Mouse (Mus musculus): Measurements from ENCODE around the gene Esrrb.

Esrrb gene

DNA sequence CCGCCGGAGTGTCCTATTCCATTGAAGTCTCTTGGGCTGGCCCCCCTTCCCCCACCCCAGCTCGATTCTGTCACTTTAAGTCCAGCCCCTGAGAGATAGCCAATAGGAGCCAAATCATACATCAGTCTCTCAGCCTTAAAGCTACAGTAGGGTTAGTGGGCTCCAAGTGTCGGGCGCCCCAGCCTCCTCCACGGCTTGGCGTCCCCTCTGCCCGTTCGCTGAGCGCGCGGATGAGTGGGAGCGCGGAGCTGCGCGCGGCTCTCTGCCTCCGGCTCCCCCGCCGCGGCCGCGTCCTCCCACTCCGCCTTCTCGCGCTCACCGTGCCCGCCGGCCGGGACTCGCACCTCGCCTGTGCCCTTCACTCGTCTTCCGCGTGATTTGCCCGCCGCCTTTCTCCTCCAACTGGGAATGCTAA lies 60.6 kb downstream of the Esrrb start:
- no peak for DNase-seq (ENCODE audit: low spot score in 2 of 2)

DNA sequence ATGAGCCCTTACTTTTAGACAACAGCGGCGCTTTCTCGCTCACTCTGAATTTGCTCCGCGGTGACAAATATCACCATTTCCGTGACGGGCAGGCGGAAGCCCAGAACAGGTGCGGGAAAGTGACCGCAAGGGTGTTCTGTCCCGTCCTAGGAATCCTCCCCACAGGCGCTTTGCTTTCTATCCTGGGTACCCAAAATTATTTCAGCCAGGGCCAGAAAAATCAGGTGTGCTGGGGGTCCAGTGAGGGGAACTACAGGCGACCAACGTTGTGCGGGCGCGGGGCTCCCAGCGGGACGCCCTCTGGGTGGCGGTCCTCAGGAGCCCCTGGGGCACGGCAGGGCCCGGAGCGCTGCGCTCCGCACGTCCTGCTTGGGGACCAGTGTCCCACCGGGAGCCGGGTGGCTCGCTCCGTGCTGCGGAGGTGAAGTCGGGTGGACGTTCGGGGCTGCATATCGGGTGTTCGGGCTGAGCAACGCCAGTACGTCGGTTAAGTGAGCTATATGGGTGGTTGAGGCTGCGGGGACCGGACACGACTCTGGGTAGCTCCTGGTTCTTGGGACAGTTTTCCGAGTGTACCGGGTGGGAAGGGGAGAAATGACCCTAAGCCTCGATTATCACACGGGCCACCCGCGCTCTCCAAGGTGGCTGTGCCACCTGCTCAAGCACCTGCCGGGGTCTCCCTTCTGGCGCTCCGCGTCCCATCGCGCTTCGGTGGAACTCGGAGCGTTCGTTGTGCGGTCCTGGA lies 61.4 kb downstream of the Esrrb start:
- no peak for DNase-seq (ENCODE audit: low spot score in 2 of 2)

DNA sequence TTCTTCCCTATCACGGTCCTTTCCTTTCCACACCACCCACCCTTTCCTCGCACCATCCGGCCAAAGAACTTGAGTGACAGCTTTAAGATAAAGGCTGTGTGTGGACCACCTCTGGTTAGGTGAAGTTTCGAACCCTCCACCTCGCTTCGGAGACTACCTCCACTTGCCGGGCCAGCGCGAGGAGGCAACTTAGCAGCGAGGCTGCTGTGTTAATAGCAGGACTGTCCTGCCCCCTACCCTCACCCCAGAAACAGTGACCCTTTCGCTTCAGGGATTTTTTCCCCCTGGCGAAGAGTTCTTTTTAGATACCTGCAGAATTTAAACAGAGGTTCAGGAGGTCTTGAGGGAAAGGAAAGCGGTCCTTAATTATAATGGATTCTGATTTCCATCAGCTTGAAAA lies 62.2 kb downstream of the Esrrb start:
- no peak for DNase-seq (ENCODE audit: low spot score in 2 of 2)

DNA sequence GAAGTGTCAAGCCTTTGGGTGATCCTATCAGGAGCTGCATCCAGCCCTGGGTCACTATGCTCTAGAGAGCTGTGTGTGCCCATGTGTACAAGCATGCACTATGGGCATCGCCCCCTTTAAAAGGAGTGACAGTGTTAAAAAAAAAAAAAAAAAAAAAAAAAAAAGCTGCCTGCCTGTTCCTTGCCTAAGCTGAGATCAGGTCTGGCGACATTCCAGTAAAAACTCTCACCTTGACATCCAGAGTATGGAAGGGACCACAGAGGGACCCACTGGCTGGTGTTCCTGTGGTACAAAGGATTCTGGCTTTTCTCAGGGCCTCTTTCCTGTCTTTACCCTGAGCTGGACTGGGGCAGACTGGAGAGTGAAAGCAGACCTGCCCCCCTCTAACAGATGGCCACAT lies 66.7 kb downstream of the Esrrb start:
- DNase-seq (ENCODE audit: low spot score in 2 of 2): no peak

DNA sequence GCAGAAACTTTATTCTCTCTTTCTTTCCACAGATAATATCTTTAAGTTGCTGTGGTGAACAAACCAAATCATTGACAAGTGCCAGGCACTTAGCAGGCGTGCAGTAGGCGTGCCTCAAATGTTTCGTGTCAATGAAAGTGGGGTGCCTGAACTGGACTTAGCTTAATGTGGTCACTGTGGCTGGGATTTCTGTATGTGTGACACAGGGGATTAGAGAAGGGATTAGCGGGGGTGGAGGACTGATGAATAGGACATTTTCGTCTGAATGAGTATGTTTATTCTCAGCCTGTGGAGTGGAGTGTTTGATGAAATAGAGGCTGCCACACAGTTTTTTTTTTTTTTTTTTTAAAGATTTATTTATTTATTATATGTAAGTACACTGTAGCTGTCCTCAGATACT lies 70.8 kb downstream of the Esrrb start:
- DNase-seq (ENCODE audit: low spot score in 2 of 2): no peak

DNA sequence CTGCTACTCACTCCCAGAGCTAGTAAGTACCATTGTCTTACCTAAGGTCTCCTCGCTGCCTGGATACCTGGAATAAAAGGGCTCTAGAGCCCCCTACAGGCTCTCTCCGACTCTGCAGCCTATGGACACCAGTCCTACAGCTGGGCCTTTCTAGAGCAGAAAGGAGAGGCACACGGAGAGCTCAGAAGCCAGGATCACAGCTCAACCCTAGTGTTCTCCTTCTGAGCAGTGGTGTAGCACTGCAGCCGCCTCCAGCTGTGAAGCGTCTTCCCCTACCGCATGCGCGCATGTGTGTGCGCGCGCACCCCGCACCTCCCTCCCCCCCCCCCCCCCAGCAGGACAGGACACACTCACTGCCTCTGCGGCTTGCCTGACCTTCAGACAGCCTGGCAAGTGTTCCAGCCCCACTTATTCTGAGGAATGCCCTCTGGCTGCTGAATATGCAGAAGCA lies 72.5 kb downstream of the Esrrb start:
- DNase-seq (ENCODE audit: low spot score in 2 of 2): no peak

DNA sequence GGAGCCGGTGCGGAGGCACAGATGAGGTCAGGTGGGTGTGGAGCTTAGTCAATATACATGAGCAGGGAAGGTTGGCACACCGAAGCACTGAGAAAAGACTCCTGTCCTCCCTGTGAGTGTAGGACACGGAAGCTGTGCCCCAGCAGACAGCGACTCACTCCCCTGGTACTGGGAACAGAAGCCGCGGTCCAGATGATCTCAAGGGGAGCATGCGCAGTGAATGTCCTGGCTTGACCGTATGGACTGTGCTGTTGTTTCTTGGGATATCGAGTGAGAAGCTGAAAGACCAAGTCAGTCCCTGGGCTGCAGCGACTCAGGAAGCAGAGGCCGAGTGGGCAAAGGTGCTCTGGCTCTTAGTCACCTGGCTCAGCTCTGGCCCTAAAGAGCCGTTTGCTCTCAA lies 74.7 kb downstream of the Esrrb start:
- no peak for DNase-seq (ENCODE audit: low spot score in 2 of 2)

DNA sequence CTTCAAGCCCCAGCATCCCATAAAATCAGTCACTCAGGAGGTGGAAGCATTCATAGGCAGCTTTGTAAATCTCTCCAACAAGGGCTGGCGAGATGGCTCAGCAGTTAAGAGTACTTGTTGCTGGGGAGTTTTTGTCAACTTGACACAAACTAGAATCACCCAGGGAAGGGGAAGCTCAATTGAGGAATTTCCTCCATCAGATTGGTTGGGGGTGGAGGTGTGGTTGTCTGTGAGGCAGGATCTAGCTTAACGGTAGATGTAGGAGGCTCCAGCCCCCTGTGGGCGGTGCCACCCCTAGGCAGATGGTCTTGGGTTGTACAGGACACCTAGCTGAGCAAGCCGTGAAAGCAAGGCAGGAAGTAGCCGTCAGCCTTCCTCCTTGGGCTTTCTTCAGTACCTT lies 89.9 kb downstream of the Esrrb start:
- no peak for DNase-seq (ENCODE audit: low spot score in 2 of 2)

DNA sequence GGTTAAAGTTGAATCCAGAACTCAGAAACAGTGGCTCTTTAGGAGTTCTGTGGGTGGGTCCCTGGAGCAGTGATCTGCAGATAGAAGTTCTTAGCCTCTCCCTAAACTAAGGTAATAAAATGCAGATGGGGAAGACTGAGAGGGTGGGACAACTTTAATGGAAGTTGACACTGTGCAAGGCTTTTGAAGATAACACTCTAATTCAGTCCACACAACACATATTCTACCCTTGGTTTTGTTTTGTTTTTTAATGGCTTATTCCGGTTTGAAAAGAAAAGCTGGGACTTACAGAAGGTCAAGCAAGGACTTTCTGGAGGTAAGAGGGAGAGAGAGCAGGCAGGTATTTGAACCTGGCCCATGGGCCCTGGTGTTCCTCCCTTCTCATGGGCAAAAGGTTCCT lies 94.1 kb downstream of the Esrrb start:
- no peak for DNase-seq (ENCODE audit: low spot score in 2 of 2)

DNA sequence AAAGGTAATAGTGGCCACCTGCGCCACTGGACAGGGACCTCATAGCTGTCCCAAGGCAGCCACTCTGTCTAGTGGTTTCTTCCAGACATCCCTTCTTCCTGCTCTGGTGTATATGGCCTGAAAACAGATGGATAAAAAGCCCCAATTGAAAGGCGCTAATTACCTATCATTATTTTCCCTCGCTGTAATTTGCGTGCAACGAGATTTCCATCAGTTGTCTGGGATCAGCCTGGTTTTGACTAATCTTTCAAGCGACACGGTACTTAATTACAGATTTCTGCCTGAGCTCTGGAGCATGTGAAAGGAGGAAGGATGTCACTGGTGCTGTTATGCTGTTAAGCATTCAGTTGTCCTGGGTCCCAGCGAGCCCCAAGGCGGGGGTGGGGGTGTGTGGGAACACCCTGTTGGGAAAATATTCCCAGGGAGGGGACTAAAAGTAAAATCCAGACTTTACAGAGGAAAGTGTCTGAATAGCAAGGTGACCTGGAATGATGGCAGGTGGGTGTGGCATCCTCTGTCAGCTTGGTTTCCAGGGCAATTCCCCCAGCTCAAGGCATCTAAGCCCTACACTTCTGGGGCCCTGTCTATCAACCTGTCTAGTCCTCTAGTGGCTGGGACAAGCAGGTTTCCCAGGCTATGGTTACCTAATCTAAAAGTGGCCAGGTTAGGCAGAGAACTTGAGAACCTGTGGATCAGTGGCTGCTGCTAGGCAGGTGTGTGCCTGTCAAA lies 102.0 kb downstream of the Esrrb start:
- DNase-seq (ENCODE audit: low spot score in 2 of 2): no peak

DNA sequence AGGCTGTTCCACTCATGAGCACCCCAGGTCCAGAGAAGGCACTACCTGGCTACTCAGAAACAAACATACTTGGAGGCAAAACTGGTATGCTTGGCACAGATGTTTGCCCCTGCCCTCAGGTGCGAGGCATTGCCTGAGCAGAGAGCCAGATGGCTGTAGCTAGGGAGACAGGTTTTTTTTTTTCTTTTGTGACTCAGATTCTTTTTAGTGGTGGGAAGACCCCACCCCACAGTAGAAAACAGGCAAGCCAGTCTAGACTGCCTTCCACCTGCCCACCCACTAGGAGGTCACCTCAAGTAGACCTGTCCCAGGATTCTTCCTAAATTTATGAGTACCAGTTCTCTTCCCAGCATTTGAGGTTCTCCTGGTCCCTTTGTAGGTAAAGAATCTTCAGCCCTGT lies 103.5 kb downstream of the Esrrb start:
- no peak for DNase-seq (ENCODE audit: low spot score in 2 of 2)

DNA sequence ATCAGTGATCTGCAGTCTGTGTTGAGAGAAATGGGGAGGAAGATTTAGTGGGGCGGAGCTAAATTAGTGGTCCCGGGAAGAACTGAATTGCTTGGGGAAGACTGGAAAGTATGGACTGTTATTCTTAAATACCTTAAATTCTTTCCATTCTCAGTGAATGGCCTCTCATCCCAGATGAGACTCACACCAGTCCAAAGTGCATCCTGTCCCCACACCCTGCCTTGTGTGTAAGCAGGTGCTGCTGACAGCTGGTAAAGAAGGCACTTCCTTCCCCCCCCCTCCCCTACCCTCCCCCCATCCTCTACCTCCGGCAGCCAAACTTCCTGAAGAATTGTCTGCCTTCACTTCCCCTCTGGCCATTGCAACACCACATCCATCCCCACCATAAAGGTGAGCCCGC lies 105.3 kb downstream of the Esrrb start:
- no peak for DNase-seq (ENCODE audit: low spot score in 2 of 2)

DNA sequence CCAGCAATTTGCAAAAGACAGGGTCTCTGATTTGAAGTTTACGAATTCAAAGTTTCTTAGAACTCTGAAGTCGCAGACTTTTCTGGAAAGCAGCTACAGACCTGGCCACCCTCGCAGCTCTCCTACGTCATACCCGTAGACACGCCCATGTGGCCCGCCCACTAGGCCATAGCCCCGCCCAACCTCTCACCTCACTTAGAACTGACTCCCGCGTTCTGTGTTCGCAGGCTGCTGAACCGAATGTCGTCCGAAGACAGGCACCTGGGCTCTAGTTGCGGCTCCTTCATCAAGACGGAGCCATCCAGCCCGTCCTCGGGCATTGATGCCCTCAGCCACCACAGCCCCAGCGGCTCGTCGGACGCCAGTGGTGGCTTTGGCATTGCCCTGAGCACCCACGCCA lies 109.0 kb downstream of the Esrrb start:
- no peak for DNase-seq (ENCODE audit: low spot score in 2 of 2)

DNA sequence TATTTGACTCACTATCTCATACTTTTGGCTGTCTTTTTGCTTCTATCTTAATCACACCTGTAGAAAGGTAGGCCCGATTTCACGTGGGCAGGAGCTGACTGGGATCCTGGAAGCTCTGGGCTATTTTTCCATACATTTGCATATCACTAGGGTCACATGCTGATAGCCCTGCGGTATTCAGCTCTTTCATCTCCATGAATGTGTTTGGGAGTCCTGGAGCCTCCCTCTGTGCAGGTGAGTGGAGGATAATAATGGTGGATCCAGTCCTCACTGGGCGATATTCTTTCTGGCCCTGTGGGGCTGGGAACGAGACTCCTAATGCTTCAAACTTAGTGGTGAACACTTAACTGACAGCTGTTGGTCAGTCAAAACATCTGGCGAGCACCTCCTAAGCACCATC lies 110.0 kb downstream of the Esrrb start:
- no peak for DNase-seq (ENCODE audit: low spot score in 2 of 2)

DNA sequence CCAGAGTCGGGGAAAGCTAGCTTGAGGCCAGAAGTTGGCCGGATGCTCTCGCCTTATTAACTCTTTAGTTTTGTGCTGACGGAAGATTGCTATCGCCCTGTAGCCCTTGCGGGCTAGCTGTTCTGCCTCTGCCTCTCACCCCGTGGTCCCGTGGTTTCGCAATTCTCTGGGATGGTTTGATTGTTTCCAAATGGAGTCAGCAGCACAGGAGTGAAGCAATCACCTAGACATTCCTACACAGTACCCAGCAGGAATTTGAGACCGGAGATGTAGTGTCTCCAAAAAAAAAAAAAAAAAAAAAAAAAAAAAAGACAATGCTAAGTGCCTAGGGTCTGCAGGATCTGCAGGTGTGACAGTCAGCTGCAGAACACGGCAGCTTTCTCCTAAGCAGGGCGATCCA lies 112.7 kb downstream of the Esrrb start:
- DNase-seq (ENCODE audit: low spot score in 2 of 2): no peak

DNA sequence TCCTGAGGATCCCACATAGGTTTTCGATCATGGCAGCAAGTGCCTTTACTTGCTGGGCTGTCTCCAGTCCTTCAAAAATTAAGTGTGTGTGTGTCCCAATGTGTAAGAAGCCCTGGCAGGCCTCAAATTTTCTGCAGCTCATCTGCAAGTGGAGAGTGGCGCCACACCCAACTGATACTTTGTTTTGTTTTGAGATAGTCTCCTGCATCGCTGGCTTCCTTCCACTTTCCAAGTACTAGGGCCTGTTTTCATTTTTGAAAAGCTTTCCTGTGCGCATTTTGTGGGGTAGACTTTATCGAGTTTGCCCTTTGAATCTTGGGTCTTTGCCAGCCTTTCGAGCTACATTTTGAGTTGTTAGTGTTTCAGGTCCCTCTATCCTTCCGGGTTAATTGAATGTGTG lies 115.1 kb downstream of the Esrrb start:
- DNase-seq (ENCODE audit: low spot score in 2 of 2): no peak

DNA sequence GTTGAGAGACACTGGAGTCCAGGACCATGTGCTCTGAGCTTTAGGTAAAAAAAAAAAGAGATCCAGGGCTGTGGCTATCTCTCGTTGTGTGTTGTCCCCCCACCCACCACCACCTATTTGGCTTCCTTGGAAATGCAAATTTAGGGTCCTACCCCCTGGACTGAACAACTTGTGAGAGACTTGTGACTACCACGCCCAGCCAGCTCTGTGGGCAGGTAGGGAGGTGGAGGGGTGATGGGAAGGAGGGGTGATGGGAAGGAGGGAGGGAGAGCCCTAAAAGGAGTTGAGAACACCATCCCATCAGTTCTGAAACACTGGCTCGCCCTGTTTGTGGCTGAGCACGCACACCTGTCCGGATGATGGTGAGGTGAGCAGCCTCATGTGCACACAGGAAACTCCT lies 118.0 kb downstream of the Esrrb start:
- no peak for DNase-seq (ENCODE audit: low spot score in 2 of 2)

DNA sequence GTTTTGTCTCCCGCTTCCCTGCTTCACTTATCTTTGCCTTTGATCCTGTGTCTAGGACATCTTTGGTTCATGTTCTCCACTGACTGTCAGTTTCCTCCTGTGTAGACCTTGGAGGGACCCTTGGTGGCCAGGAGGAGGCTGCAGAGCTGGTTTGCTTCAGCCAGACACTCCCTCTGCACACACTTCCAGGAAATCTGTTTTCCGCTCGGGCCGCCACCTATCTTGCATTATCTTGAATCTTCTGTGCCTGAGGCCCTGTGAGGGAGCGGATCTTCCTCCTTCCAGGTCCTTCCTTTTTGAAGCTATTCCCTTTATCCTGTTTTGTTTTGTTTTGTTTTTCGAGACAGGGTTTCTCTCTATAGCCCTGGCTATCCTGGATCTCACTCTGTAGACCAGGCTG lies 121.1 kb downstream of the Esrrb start:
- no peak for DNase-seq (ENCODE audit: low spot score in 2 of 2)

DNA sequence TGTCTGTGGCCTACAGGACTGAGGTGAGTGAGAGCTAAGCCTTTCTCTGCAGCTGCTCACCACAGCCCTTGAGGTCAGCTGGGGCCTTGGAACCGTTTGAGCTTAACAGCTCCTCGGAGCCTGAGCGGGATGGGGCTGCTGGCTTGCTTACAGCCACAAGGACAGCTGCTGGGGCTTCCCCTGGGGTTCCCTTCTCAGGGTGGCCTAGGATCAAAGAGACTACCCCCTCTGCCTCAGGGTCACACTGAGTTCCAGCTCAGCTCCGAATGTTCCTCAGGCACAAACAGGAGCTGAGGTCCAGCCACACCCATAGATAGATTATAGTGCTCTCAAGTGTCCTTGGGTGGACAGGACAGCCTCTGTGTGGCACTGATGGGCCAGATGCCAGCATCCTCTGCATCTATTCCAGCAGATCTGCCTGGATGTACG lies 122.5 kb downstream of the Esrrb start:
- DNase-seq (ENCODE audit: low spot score in 2 of 2): no peak

DNA sequence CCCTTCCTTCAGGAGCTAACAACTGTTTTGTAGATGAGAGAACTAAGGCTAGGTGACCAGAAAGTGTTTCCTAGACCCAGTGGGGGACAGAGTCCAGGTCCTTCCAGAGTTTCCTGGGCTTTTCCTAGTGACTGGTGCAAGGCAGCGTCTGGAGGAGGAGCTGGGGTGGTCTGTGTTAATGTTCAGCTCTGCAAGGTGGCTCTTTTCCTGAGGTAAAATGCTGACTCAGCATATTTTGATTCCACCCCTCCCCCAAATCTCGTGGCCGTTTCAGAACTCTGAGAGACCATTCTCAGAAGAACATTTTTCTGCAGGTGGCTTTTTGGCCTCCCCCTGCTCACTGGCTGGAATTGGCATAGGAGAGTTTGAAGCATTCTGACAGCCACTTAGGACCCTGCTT lies 127.1 kb downstream of the Esrrb start:
- DNase-seq (ENCODE audit: low spot score in 2 of 2): no peak

DNA sequence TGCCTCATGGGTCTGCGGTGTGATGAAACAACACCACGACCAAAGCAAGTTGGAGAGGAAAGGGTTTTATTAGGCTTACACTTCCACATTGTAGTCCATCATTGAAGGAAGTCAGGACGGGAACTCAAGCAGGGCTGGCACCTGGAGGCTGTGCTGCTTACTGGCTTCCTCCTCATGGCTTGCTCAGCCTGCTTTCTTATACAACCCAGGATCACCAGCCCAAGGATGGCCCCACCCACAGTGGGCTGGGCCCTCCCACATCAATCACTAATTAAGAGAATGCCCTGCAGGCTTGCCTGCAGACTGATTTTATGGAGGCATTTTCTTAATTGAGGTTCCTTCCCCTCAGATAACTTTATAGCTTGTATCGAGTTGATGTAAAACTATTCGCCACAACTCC lies 129.1 kb downstream of the Esrrb start:
- no peak for DNase-seq (ENCODE audit: low spot score in 2 of 2)

DNA sequence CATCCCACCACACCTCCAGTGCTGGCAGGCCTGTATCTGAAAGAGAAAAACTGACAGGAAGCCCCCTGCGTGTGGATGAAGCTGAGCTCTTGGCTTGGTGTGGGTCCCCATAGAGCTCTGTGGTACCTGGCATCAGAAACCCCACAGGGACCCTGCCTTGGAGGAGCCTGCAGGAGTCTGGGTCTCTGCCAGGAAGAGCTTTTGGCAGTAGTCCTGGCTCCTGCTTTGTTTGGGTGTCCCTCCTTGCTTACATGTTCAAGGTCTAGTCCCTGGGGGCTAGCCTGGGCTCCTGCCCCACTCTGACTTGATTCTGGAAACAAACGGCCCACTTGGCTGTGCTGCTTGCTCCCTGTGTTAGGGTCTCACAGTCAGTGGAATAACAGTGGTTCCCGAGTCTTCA lies 130.6 kb downstream of the Esrrb start:
- no peak for DNase-seq (ENCODE audit: low spot score in 2 of 2)

DNA sequence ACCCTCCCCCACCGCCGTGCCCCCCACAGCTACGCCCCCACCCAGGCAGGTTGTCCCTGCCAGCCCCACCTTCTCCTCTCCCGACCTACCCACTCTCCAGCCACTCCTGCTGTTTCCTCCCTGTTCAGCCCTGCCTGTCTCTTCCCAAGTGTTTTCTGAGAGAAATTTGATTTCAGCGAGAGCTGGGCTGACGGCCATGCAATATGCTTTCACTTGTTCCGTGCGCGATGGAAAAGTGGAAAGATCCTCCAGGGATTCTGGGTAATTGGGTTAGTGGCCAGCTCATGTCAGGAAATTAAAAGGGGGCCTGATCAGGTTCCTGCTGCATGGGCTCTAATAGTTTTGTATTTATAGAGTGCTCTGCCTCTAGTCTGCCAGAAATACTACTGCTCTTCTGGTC lies 131.9 kb downstream of the Esrrb start:
- no peak for DNase-seq (ENCODE audit: low spot score in 2 of 2)

DNA sequence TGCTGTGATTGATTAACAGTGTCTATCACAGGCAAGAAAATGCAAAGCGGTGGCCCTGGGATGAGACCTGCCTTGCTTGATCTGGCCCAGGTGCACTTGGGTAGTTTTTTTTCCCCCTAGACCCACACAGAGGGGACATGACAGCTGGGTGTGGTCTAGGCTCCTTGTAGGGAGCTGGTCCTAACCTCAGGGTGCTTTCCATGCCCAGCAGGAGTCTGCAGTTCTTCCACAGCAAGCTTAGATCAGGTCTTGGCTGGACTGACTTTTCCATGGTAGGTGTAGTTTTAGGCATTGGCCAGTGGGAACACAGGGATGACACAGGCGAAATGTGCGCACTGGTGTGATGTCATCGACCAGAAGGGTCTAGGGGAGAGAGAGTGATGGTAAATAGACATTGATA lies 136.2 kb downstream of the Esrrb start:
- no peak for DNase-seq (ENCODE audit: low spot score in 2 of 2)

Data from spleen, postnatal 4 days (tissue).